Mouse (Mus musculus): Measurements from ENCODE around the gene Trpm3.

DNA sequence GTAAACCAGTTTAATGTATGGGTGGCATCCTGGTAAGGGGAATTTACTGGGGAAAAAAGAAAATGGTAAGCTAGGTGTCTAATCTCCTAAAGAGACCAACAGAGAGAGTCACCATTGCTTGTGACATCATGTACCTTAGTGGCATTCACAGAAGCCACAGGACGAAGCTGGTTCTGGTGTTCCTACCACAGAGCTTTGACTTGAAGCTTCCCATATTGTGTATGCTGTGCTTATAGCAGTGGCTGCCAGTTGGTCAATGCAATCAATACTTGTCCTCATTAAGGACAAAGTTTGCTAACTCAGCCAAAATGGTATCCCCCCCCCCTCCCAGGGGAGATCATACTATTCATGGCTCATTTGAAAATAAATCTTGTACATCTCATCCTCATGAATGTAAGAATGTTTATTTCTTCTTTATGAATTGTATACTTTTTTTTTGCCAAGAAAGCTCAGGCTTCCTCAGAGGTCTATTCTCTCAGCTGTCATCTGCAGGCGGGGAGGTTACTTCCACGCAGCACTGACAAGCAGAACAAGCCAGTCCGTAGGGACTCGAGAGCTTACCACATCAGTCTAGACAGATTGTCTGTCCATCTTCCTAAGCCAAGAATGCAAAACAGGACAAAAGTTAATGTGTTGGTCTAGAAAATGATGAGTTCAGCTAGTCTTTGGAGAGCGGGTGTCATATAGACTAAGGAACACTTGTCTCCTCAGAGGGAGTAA, 404.3 kb downstream of the Trpm3 start:
- TF ChIP-seq CTCF (IDR thresholded peaks at IDR 0.05; ENCODE audit: low read depth, low read length) (no peak), POLR2A (IDR thresholded peaks at IDR 0.05; ENCODE audit: insufficient read depth, low read length) (no peak), EP300 (IDR thresholded peaks at IDR 0.05; ENCODE audit: insufficient read depth, low read depth, low read length) (no peak)
